Mouse (Mus musculus): Measurements from ENCODE around the gene Atic.

GRCm38 (mm10) chr1:71623625-71624024 is 66.7 kb downstream of the Atic start:
- TF ChIP-seq CTCF (IDR thresholded peaks at IDR 0.05; ENCODE audit: low read depth) (no peak), EP300 (optimal IDR thresholded peaks at IDR 0.05) (no peak)
